Mouse (Mus musculus): ENCODE data around the gene Arf6. TPM values are rescaled to one million over a fixed set of nuclear protein-coding genes. Genes with fewer than 3 reads are reported as not detected.
"Not testable (repeated sequence)": the region's sequence is repeated elsewhere in the genome, so short reads cannot be mapped to it uniquely, and the experiment has no call there.

The Arf6 gene
- polyA plus RNA-seq (2015; fragmentation: Nextera tagmentation; extraction: Ambion mirVana), result 25.4 and 29.0 TPM in 2 replicates

- peak within 1 kb of the TSS; percentile 90 for H3K27ac ChIP-seq
- ATAC-seq, result peak; percentile 95
- H3K9ac ChIP-seq, result peak within 1 kb of the TSS; percentile 96
- no peaks in the 10 kb centered on the region for H3K27me3 ChIP-seq
- H3K4me1 ChIP-seq, result peaks cover 30% of the 10 kb centered on the region
- peak within 1 kb of the TSS; percentile 82 for H3K4me2 ChIP-seq
- no peaks in the 10 kb centered on the region for H3K36me3 ChIP-seq (ENCODE audit: poor library complexity, severe bottlenecking)
- WGBS, result under 1% methylated on average over 97 of the region's 121 CpGs
- no peaks in the 10 kb centered on the region for H3K9me3 ChIP-seq (replicated peaks)
- H3K4me3 ChIP-seq, result peak within 1 kb of the TSS; percentile 100
These were observed at the start of gene Arf6, which contains the start of gene Gm9887 for GRCm38 (mm10) chr12:69371854-69372671. Gene Arf6 (plus strand): TSS chr12:69372150. Gene Gm9887 (minus strand): TSS chr12:69372458.

GRCm38 (mm10) chr12:69331187-69331586 lies 40.8 kb upstream of the Arf6 start:
- no peak overlapping the region for H3K9ac ChIP-seq
- H3K4me1 ChIP-seq, result no peaks in the 10 kb centered on the region
- no peak overlapping the region for H3K27ac ChIP-seq
- no peaks in the 10 kb centered on the region for H3K27me3 ChIP-seq
- no peak overlapping the region for H3K4me3 ChIP-seq
- 94% methylated on average over 3 of the region's 3 CpGs for WGBS
- H3K4me2 ChIP-seq, result no peak overlapping the region
- peaks cover 74% of the 10 kb centered on the region for H3K36me3 ChIP-seq (ENCODE audit: poor library complexity, severe bottlenecking)
- no peaks in the 10 kb centered on the region for H3K9me3 ChIP-seq (replicated peaks)
- no peak for ATAC-seq

GRCm38 (mm10) chr12:69332147-69332546 lies 39.8 kb upstream of the Arf6 start:
- Histone ChIP-seq H3K9ac (no peak overlapping the region), H3K9me3 (replicated peaks) (no peaks in the 10 kb centered on the region), H3K4me3 (no peak overlapping the region), H3K27ac (no peak overlapping the region), H3K36me3 (ENCODE audit: poor library complexity, severe bottlenecking) (peaks cover 72% of the 10 kb centered on the region), H3K27me3 (no peaks in the 10 kb centered on the region), H3K4me2 (no peak overlapping the region), H3K4me1 (no peaks in the 10 kb centered on the region)
- ATAC-seq, result no peak
- 92% methylated on average over 1 of the region's 1 CpGs for WGBS

- Histone ChIP-seq H3K9me3 (replicated peaks) (no peaks in the 10 kb centered on the region), H3K9ac (no peak overlapping the region), H3K4me3 (no peak overlapping the region), H3K4me1 (no peaks in the 10 kb centered on the region), H3K36me3 (ENCODE audit: poor library complexity, severe bottlenecking) (peaks cover 69% of the 10 kb centered on the region), H3K27ac (no peak overlapping the region), H3K27me3 (no peaks in the 10 kb centered on the region), H3K4me2 (no peak overlapping the region)
- ATAC-seq, result no peak
- WGBS, result 87% methylated on average over 2 of the region's 2 CpGs
These were observed 38.4 kb upstream of the Arf6 start for GRCm38 (mm10) chr12:69333547-69333946.

GRCm38 (mm10) chr12:69349928-69350327 lies 22.0 kb upstream of the Arf6 start:
- no peak for ATAC-seq
- H3K27me3 ChIP-seq, result no peaks in the 10 kb centered on the region
- H3K9ac ChIP-seq, result no peak overlapping the region
- H3K27ac ChIP-seq, result no peak overlapping the region
- H3K9me3 ChIP-seq (replicated peaks), result no peaks in the 10 kb centered on the region
- H3K4me1 ChIP-seq, result no peaks in the 10 kb centered on the region
- H3K4me2 ChIP-seq, result no peak overlapping the region
- WGBS, result 78% methylated on average over 2 of the region's 2 CpGs
- H3K36me3 ChIP-seq (ENCODE audit: poor library complexity, severe bottlenecking), result peaks cover 79% of the 10 kb centered on the region
- no peak overlapping the region for H3K4me3 ChIP-seq

GRCm38 (mm10) chr12:69351685-69352084 lies 20.3 kb upstream of the Arf6 start:
- Histone ChIP-seq H3K4me1 (peaks cover 11% of the 10 kb centered on the region; the same call in 1 of the 2 replicates), H3K27ac (no peak overlapping the region), H3K27me3 (no peaks in the 10 kb centered on the region), H3K36me3 (ENCODE audit: poor library complexity, severe bottlenecking) (peaks cover 71% of the 10 kb centered on the region), H3K4me3 (no peak overlapping the region), H3K9ac (no peak overlapping the region), H3K9me3 (replicated peaks) (no peaks in the 10 kb centered on the region), H3K4me2 (no peak overlapping the region)
- no peak for ATAC-seq
- WGBS, result 91% methylated on average over 1 of the region's 1 CpGs

- Histone ChIP-seq H3K9me3 (replicated peaks) (no peaks in the 10 kb centered on the region), H3K36me3 (ENCODE audit: poor library complexity, severe bottlenecking) (peaks cover 28% of the 10 kb centered on the region), H3K4me1 (peaks cover 11% of the 10 kb centered on the region; the same call in 1 of the 2 replicates), H3K9ac (peak within 1 kb of the TSS; percentile 82), H3K27me3 (no peaks in the 10 kb centered on the region), H3K27ac (peak within 1 kb of the TSS; percentile 74), H3K4me2 (peak within 1 kb of the TSS; percentile 88), H3K4me3 (peak within 1 kb of the TSS; percentile 78)
- peak; percentile 59 for ATAC-seq
- under 1% methylated on average over 48 of the region's 50 CpGs for WGBS
These were observed 15.2 kb upstream of the Arf6 start, which contains the start of gene Nemf for GRCm38 (mm10) chr12:69356546-69357299. Gene Nemf (minus strand): TSS chr12:69357165.

GRCm38 (mm10) chr12:69357300-69357646 lies 14.7 kb upstream of the Arf6 start:
- Histone ChIP-seq H3K9ac (peak overlapping the region; percentile 82), H3K9me3 (replicated peaks) (no peaks in the 10 kb centered on the region), H3K36me3 (ENCODE audit: poor library complexity, severe bottlenecking) (peaks cover 23% of the 10 kb centered on the region), H3K4me1 (peaks cover 16% of the 10 kb centered on the region), H3K4me2 (peak overlapping the region; percentile 88), H3K4me3 (peak overlapping the region; percentile 78), H3K27me3 (no peaks in the 10 kb centered on the region), H3K27ac (no peak overlapping the region)
- 4% methylated on average over 13 of the region's 13 CpGs for WGBS
- ATAC-seq, result no peak

GRCm38 (mm10) chr12:69360655-69360996 lies 11.3 kb upstream of the Arf6 start:
- H3K4me3 ChIP-seq, result no peak overlapping the region
- H3K4me1 ChIP-seq, result peaks cover 17% of the 10 kb centered on the region
- 19% methylated on average over 5 of the region's 5 CpGs for WGBS
- no peaks in the 10 kb centered on the region for H3K27me3 ChIP-seq
- no peaks in the 10 kb centered on the region for H3K36me3 ChIP-seq (ENCODE audit: poor library complexity, severe bottlenecking)
- ATAC-seq, result no peak
- H3K27ac ChIP-seq, result no peak overlapping the region
- no peaks in the 10 kb centered on the region for H3K9me3 ChIP-seq (replicated peaks)
- H3K9ac ChIP-seq, result no peak overlapping the region
- H3K4me2 ChIP-seq, result no peak overlapping the region

- Histone ChIP-seq H3K4me2 (peak overlapping the region; percentile 72), H3K4me3 (peak overlapping the region; percentile 58), H3K4me1 (peaks cover 12% of the 10 kb centered on the region), H3K9ac (peak overlapping the region; percentile 67), H3K27ac (peak overlapping the region; percentile 89)
- ATAC-seq, result peak; percentile 96
- not testable (repeated sequence) for H3K36me3 ChIP-seq (ENCODE audit: poor library complexity, severe bottlenecking); H3K9me3 ChIP-seq (replicated peaks); H3K27me3 ChIP-seq
- under 1% methylated on average over 40 of the region's 50 CpGs for WGBS
These were observed 10.7 kb upstream of the Arf6 start for GRCm38 (mm10) chr12:69360997-69361899.

GRCm38 (mm10) chr12:69361919-69362318 lies 10.0 kb upstream of the Arf6 start:
- 4% methylated on average over 10 of the region's 10 CpGs for WGBS
- Histone ChIP-seq H3K4me1 (peaks cover 11% of the 10 kb centered on the region), H3K9ac (peak overlapping the region; percentile 67), H3K36me3 (ENCODE audit: poor library complexity, severe bottlenecking) (no peaks in the 10 kb centered on the region), H3K9me3 (replicated peaks) (no peaks in the 10 kb centered on the region), H3K4me2 (peak overlapping the region; percentile 72), H3K27me3 (no peaks in the 10 kb centered on the region), H3K27ac (peak overlapping the region; percentile 89), H3K4me3 (peak overlapping the region; percentile 58)
- ATAC-seq, result no peak

All from forebrain, embryonic 13.5 days (tissue).